Mouse (Mus musculus): ENCODE results near the gene Nubp1. TPM values are rescaled to one million over a fixed set of nuclear protein-coding genes. Genes with fewer than 3 reads are reported as not detected.

The Nubp1 gene
- polyA plus RNA-seq, 1 experiment from 2014 or later, result 46.3 TPM

- Histone ChIP-seq H3K4me3 (ENCODE audit: low read length) (no peak overlapping the region), H3K4me2 (ENCODE audit: low read length) (no peak overlapping the region), H3K27me3 (replicated peaks; ENCODE audit: control insufficient read depth, insufficient read depth, low read length) (no peaks in the 10 kb centered on the region), H3K9me3 (ENCODE audit: control insufficient read depth, low read length) (no peaks in the 10 kb centered on the region), H3K36me3 (ENCODE audit: control insufficient read depth, insufficient read depth, low read length) (no peaks in the 10 kb centered on the region), H3K4me1 (ENCODE audit: control insufficient read depth, insufficient read depth, low read depth, low read length) (peaks cover 4% of the 10 kb centered on the region), H3K9ac (ENCODE audit: low read depth, low read length) (no peak overlapping the region), H3K27ac (ENCODE audit: low read depth, low read length) (no peak overlapping the region)
- 80% methylated on average over 1 of the region's 1 CpGs for WGBS
- no peak for ATAC-seq
These were observed 34.5 kb upstream of the Nubp1 start for GRCm38 (mm10) chr16:10377286-10377685.

DNA sequence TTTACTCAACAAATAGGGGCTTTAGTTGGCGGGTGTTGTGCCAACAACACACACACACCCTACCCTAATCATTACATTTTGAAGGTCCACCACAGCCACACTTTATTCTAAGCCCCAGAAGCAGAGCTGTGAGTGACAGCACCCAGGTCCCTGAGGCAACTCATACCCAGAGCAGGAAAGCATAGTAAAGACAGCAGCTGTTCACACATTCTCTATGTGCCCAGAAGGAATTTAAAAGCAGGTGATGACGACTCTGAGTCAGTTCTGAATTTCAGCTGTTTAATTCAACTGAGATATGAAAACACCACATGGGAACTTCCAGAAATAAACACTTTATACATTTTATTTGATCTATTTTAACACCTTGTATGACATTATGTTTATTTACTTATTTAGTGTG, 32.2 kb upstream of the Nubp1 start:
- no peaks in the 10 kb centered on the region for H3K9me3 ChIP-seq (ENCODE audit: control insufficient read depth, low read length)
- H3K4me3 ChIP-seq (ENCODE audit: low read length), result no peak overlapping the region
- H3K27ac ChIP-seq (ENCODE audit: low read depth, low read length), result no peak overlapping the region
- ATAC-seq, result no peak
- no peak overlapping the region for H3K4me2 ChIP-seq (ENCODE audit: low read length)
- peaks cover 2% of the 10 kb centered on the region for H3K4me1 ChIP-seq (ENCODE audit: control insufficient read depth, insufficient read depth, low read depth, low read length)
- no peaks in the 10 kb centered on the region for H3K27me3 ChIP-seq (replicated peaks; ENCODE audit: control insufficient read depth, insufficient read depth, low read length)
- H3K36me3 ChIP-seq (ENCODE audit: control insufficient read depth, insufficient read depth, low read length), result no peaks in the 10 kb centered on the region
- 78% methylated on average over 2 of the region's 2 CpGs for WGBS
- no peak overlapping the region for H3K9ac ChIP-seq (ENCODE audit: low read depth, low read length)

DNA sequence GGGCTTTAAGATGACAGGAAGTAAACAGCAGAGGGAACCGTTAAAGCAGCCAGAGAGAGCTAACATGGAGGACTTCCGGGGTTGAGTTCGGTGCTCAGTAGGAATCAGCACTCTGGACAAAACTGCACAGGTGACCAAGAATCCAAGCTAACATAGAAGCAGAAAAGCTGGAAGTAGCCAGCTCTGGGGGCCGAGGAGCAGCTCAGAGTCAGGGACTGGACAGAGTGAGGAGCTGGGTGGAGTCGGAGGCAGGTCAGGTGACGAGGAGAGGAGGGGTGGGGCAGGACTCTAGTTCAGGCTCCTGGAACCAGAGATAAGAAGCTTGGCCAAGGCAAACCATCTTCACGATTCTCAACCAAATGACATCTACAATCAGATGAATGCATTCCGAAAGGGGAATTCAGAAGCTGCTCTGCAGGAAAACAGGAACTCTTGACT, 27.7 kb upstream of the Nubp1 start:
- no peak overlapping the region for H3K27ac ChIP-seq (ENCODE audit: low read depth, low read length)
- H3K4me3 ChIP-seq (ENCODE audit: low read length), result no peak overlapping the region
- ATAC-seq, result no peak
- no peaks in the 10 kb centered on the region for H3K27me3 ChIP-seq (replicated peaks; ENCODE audit: control insufficient read depth, insufficient read depth, low read length)
- WGBS, result 43% methylated on average over 8 of the region's 8 CpGs
- H3K4me2 ChIP-seq (ENCODE audit: low read length), result no peak overlapping the region
- H3K9ac ChIP-seq (ENCODE audit: low read depth, low read length), result no peak overlapping the region
- H3K4me1 ChIP-seq (ENCODE audit: control insufficient read depth, insufficient read depth, low read depth, low read length), result no peaks in the 10 kb centered on the region
- H3K9me3 ChIP-seq (ENCODE audit: control insufficient read depth, low read length), result no peaks in the 10 kb centered on the region
- no peaks in the 10 kb centered on the region for H3K36me3 ChIP-seq (ENCODE audit: control insufficient read depth, insufficient read depth, low read length)

DNA sequence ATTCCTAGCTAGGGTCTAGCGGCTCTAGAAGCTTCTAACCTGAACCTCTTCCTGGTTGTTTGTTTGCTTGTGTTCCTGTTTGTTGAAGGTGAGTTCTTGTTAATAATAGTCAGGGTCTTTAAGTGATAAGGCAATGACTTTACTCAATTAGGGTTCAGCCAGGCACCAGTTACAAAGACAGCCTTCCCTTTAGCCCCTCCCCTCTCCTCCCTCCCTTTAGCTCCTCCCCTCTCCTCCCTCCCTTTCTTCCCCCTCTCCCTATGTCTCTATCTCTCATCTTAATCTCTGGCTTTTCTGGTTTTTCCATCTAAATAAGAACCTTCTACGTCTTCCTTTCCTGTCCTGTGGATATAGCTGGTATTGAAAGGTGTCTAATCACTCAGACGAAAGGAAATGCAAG, 27.2 kb upstream of the Nubp1 start:
- H3K9ac ChIP-seq (ENCODE audit: low read depth, low read length), result no peak overlapping the region
- no peak overlapping the region for H3K27ac ChIP-seq (ENCODE audit: low read depth, low read length)
- no peaks in the 10 kb centered on the region for H3K9me3 ChIP-seq (ENCODE audit: control insufficient read depth, low read length)
- H3K27me3 ChIP-seq (replicated peaks; ENCODE audit: control insufficient read depth, insufficient read depth, low read length), result no peaks in the 10 kb centered on the region
- H3K4me2 ChIP-seq (ENCODE audit: low read length), result no peak overlapping the region
- H3K4me1 ChIP-seq (ENCODE audit: control insufficient read depth, insufficient read depth, low read depth, low read length), result no peaks in the 10 kb centered on the region
- no peak overlapping the region for H3K4me3 ChIP-seq (ENCODE audit: low read length)
- no peak for ATAC-seq
- 65% methylated on average over 3 of the region's 3 CpGs for WGBS
- H3K36me3 ChIP-seq (ENCODE audit: control insufficient read depth, insufficient read depth, low read length), result no peaks in the 10 kb centered on the region

- WGBS, result 80% methylated on average over 12 of the region's 12 CpGs
- no peak for ATAC-seq
- Histone ChIP-seq H3K4me1 (ENCODE audit: control insufficient read depth, insufficient read depth, low read depth, low read length) (no peaks in the 10 kb centered on the region), H3K9me3 (ENCODE audit: control insufficient read depth, low read length) (no peaks in the 10 kb centered on the region), H3K9ac (ENCODE audit: low read depth, low read length) (no peak overlapping the region), H3K36me3 (ENCODE audit: control insufficient read depth, insufficient read depth, low read length) (no peaks in the 10 kb centered on the region), H3K27ac (ENCODE audit: low read depth, low read length) (no peak overlapping the region), H3K4me3 (ENCODE audit: low read length) (no peak overlapping the region), H3K27me3 (replicated peaks; ENCODE audit: control insufficient read depth, insufficient read depth, low read length) (no peaks in the 10 kb centered on the region), H3K4me2 (ENCODE audit: low read length) (no peak overlapping the region)
These were observed 26.5 kb upstream of the Nubp1 start for GRCm38 (mm10) chr16:10385261-10385660.

GRCm38 (mm10) chr16:10388634-10389365, 22.9 kb upstream of the Nubp1 start:
- Histone ChIP-seq H3K9me3 (ENCODE audit: control insufficient read depth, low read length) (no peaks in the 10 kb centered on the region), H3K4me1 (ENCODE audit: control insufficient read depth, insufficient read depth, low read depth, low read length) (no peaks in the 10 kb centered on the region), H3K27ac (ENCODE audit: low read depth, low read length) (no peak overlapping the region), H3K27me3 (replicated peaks; ENCODE audit: control insufficient read depth, insufficient read depth, low read length) (no peaks in the 10 kb centered on the region), H3K4me2 (ENCODE audit: low read length) (no peak overlapping the region), H3K36me3 (ENCODE audit: control insufficient read depth, insufficient read depth, low read length) (no peaks in the 10 kb centered on the region), H3K9ac (ENCODE audit: low read depth, low read length) (no peak overlapping the region), H3K4me3 (ENCODE audit: low read length) (no peak overlapping the region)
- 97% methylated on average over 6 of the region's 6 CpGs for WGBS
- no peak for ATAC-seq

DNA sequence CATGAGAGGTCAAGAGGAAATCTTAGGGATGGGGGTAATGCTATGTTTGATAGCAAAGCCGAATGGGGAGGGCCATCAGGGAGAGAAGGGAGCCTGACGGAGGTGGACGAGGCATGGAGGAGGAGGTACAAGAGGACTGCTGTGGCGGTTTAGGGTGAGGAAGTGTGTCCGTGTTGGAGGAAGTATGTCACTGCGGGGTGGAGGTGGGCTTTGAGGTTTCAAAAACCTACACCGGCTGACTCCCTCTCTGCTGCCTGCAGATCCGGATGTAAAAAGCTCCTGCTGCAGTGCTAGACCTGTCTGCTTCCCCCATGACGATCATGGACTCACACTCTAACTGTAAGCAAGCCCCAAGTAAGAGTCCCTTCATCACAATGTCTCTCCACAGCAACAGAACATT, 19.2 kb upstream of the Nubp1 start:
- Histone ChIP-seq H3K4me3 (ENCODE audit: low read length) (no peak overlapping the region), H3K4me2 (ENCODE audit: low read length) (no peak overlapping the region), H3K27ac (ENCODE audit: low read depth, low read length) (no peak overlapping the region), H3K27me3 (replicated peaks; ENCODE audit: control insufficient read depth, insufficient read depth, low read length) (peaks cover 3% of the 10 kb centered on the region; the same call in 1 of the 2 replicates), H3K9ac (ENCODE audit: low read depth, low read length) (no peak overlapping the region), H3K36me3 (ENCODE audit: control insufficient read depth, insufficient read depth, low read length) (no peaks in the 10 kb centered on the region), H3K4me1 (ENCODE audit: control insufficient read depth, insufficient read depth, low read depth, low read length) (peaks cover 8% of the 10 kb centered on the region), H3K9me3 (ENCODE audit: control insufficient read depth, low read length) (no peaks in the 10 kb centered on the region)
- no peak for ATAC-seq
- WGBS, result 83% methylated on average over 9 of the region's 9 CpGs

- Histone ChIP-seq H3K36me3 (ENCODE audit: control insufficient read depth, insufficient read depth, low read length) (no peaks in the 10 kb centered on the region), H3K27ac (ENCODE audit: low read depth, low read length) (peak within 1 kb of the TSS; percentile 45; the same call in 1 of the 2 replicates), H3K4me3 (ENCODE audit: low read length) (peak within 1 kb of the TSS; percentile 46), H3K9ac (ENCODE audit: low read depth, low read length) (peak within 1 kb of the TSS; percentile 67), H3K9me3 (ENCODE audit: control insufficient read depth, low read length) (no peaks in the 10 kb centered on the region), H3K4me2 (ENCODE audit: low read length) (peak within 1 kb of the TSS; percentile 64), H3K4me1 (ENCODE audit: control insufficient read depth, insufficient read depth, low read depth, low read length) (peaks cover 8% of the 10 kb centered on the region), H3K27me3 (replicated peaks; ENCODE audit: control insufficient read depth, insufficient read depth, low read length) (peaks cover 3% of the 10 kb centered on the region; the same call in 1 of the 2 replicates)
- ATAC-seq, result peak; percentile 84
- WGBS, result 8% methylated on average over 37 of the region's 37 CpGs
These were observed 16.8 kb upstream of the Nubp1 start, which contains the start of gene Tekt5 for GRCm38 (mm10) chr16:10394699-10395540. Gene Tekt5 (minus strand): TSS chr16:10395490.

DNA sequence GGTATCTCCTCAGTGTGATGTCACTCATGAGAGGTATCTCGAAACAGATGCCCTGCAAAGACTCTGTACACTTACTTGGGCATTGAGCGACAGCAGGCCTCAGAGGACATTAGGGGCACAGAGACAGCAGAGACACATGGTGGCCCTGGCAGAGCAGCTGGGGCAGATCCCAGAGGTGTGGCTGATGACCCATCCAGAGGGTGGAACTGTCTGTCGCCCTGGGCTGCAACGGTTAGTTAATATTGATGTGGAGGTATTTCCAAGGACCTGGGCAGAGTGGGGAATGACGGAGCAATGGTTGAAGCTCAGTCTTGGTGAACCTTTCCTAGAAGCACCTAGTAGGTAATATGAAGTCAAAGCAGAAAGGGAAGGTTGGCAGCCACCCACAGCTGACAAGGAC, 13.0 kb upstream of the Nubp1 start:
- Histone ChIP-seq H3K4me2 (ENCODE audit: low read length) (no peak overlapping the region), H3K9ac (ENCODE audit: low read depth, low read length) (no peak overlapping the region), H3K27ac (ENCODE audit: low read depth, low read length) (no peak overlapping the region), H3K9me3 (ENCODE audit: control insufficient read depth, low read length) (no peaks in the 10 kb centered on the region), H3K4me1 (ENCODE audit: control insufficient read depth, insufficient read depth, low read depth, low read length) (peaks cover 8% of the 10 kb centered on the region), H3K27me3 (replicated peaks; ENCODE audit: control insufficient read depth, insufficient read depth, low read length) (peaks cover 3% of the 10 kb centered on the region; the same call in 1 of the 2 replicates), H3K4me3 (ENCODE audit: low read length) (no peak overlapping the region), H3K36me3 (ENCODE audit: control insufficient read depth, insufficient read depth, low read length) (no peaks in the 10 kb centered on the region)
- ATAC-seq, result no peak
- 65% methylated on average over 5 of the region's 5 CpGs for WGBS

All from hindbrain, embryonic 16.5 days (tissue).